Mouse (Mus musculus): ENCODE results near the gene Hsp90ab1.

Gene Hsp90ab1

DNA sequence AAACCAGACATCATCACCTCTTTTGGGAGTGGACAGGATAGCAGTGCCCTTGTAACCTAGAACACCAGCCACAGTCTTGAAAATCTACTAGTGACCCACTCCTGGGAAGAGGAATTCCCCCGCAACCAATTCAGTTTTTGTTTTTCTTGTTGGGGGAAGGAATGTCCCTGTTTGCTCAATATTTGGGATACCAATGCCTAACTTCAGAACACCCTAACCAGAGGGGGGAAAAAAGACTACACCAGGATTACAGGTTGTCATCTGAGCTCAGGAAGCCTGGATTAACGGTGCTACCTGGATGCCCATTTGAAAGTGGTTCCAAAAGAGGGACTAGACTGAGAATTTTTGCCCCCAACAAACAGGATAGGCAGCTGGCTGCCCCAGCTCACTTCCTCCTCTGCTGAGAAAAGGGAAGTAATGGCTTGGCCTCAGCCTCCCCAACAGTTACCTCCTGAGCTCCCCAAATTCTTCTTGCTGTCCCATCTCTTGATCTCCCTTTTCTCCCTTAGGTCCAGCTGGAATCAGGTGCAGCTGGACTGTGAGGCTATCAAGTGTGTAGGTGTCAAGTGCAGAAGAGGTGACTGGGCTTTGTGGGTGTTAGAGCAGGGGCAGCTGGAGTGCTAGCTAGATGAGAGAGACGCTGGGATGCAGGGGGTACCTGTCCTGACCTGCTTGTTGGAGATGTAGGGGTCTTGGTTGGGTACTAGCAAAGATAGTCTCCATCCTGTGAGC, 16.4 kb downstream of the Hsp90ab1 start:
- no peak for DNase-seq

- DNase-seq, result no peak
Observed at GRCm38 (mm10) chr17:45556107-45556489, 17.0 kb downstream of the Hsp90ab1 start.

GRCm38 (mm10) chr17:45555452-45556106, 17.5 kb downstream of the Hsp90ab1 start, which contains the start of gene Nfkbie:
Nfkbie (plus strand) TSS chr17:45555703.
- DNase-seq, result peak; percentile 90

- DNase-seq, result no peak
Observed at GRCm38 (mm10) chr17:45554420-45554819, 18.7 kb downstream of the Hsp90ab1 start.

GRCm38 (mm10) chr17:45553065-45553464, 20.0 kb downstream of the Hsp90ab1 start:
- DNase-seq, result no peak

GRCm38 (mm10) chr17:45551816-45552451, 21.1 kb downstream of the Hsp90ab1 start:
- peak; percentile 73 for DNase-seq

- DNase-seq, result no peak
Observed at GRCm38 (mm10) chr17:45551249-45551796, 21.7 kb downstream of the Hsp90ab1 start.

- DNase-seq, result no peak
Observed at GRCm38 (mm10) chr17:45550253-45550652, 22.8 kb downstream of the Hsp90ab1 start.

DNA sequence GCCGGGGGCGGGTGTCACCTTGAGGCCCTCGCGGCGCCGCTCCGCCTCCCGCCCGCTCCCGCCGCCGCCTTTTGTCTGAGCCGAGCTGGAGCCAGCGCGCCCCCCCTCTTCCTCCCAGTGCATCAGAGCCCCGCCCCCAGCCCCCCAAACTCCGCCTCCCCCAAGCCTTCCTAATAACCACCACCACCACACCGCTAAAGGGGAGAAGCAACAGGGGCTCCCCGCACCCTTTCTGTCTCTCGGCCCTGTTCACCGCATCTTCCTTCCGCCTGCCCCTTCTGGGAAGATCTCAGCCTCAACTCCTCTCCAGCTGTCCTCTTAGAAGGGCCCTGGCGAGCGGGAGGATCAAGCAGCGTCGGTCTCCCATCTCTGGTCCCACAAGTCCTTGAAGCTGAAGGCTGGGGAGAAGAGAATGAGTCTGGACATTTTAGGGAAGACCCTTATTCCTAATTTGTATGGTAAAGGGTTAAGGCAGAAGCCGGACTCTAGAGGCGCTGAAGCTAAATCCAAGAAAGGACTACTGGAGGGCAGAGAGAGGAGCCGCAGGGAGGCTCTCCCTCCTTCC, 23.4 kb downstream of the Hsp90ab1 start, which contains the start of gene Tmem151b:
Tmem151b (minus strand) TSS at position 61 of the 565 bp plus-strand sequence.
- peak; percentile 77 for DNase-seq

DNA sequence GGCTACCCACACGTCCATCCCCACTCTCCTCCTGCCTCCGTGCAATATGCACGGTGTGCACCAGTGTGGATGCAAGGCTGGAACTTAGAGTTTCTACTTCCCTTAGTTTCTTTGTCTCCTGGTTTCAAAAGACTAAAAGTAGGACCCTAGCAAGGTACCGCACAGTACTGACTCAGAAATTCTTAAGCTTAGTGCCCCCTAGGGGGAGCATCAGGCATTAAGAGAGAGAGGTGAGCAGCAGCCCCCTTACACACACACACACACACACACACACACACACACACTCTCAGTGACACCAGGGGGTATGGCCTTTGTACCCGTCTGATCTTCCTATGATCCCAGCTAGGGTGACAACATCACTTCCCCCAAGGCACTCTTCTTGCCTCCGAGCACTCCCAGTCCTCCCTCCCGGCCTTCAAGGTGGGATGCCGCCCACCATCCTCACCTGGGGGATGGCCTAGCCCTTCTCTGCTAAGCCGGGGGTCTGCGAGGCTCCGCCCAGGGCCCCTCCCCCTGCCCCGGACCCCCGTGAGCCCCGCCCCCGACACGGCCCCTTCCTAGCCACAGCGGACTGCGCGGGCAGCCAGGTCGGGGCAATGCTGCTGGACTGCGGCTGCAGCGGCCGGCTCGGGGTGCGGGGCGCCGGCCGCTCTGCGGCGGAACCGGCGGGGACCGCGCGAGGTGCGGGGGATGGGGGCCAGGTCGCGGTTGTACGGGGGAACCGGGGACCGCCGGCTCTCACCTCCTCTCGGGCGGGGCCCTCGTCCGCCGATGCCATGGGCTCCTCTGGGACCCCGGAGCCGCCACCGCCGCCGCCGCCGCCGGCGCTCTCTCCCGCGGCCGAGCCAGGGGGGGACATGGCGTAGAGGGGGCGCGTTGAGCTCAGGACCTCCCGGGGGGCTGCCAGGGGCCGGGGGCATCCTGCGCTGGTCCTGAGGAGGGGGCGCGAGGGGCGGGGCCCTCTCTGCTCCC, 24.2 kb downstream of the Hsp90ab1 start:
- peak; percentile 71 for DNase-seq

- DNase-seq, result no peak
Observed at GRCm38 (mm10) chr17:45547461-45548190, 25.4 kb downstream of the Hsp90ab1 start.

GRCm38 (mm10) chr17:45546941-45547340, 26.1 kb downstream of the Hsp90ab1 start:
- DNase-seq, result no peak

GRCm38 (mm10) chr17:45545278-45545961, 27.7 kb downstream of the Hsp90ab1 start:
- no peak for DNase-seq

DNA sequence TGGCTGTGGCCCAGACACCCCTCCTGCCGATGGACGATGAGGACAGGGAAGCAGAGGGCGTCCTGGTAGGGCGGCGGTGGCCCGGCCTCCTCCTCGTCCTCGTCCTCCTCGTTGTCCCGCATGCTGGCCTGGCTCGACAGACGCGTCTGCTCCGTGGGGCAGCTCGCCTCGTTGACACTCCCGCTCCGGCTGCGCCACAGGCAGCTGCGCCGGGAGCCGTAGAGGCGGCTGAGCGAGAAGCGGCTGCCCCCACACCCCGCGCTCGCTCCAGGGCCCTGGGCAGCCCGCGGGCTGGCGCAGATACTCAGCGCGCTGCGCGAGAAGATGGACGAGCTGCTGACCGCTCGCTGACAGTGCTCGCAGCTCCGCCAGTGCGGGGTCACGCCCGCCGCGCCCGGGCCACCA, 28.2 kb downstream of the Hsp90ab1 start:
- no peak for DNase-seq

GRCm38 (mm10) chr17:45544001-45544872, 28.8 kb downstream of the Hsp90ab1 start:
- DNase-seq, result no peak

GRCm38 (mm10) chr17:45543115-45543514, 30.0 kb downstream of the Hsp90ab1 start:
- no peak for DNase-seq

GRCm38 (mm10) chr17:45542705-45543104, 30.4 kb downstream of the Hsp90ab1 start:
- DNase-seq, result no peak

DNA sequence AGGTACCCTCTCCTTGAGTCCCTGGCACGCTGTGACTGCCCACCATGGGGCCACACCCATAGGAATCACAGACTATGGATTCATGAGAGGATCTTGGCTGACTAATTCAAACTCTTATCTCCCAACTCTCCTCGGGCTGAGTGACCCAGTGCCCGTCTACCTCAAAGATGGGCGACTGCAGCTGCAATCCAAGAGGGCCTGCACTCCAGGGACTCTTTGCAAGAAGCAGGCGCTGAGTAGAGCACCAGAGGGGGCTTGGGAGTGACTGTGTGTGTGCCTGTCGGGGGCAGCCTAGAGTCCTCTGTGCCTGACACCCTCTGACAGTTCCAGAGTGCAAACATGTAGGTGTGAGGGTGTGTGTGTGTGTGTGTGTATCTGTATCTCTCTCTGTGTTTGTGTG, 30.9 kb downstream of the Hsp90ab1 start:
- DNase-seq, result no peak

- no peak for DNase-seq
Observed at GRCm38 (mm10) chr17:45539664-45540063, 33.4 kb downstream of the Hsp90ab1 start.

- DNase-seq, result no peak
Observed at GRCm38 (mm10) chr17:45538394-45538793, 34.7 kb downstream of the Hsp90ab1 start.
